Mouse (Mus musculus): Measurements from ENCODE around the gene Rab13. TPM values are rescaled to one million over a fixed set of nuclear protein-coding genes. Genes with fewer than 3 reads are reported as not detected.

Rab13 gene
- total and polyA plus RNA-seq, 2 experiments from 2014 or later: 5.9 to 20.6 TPM

- H3K4me2 ChIP-seq (ENCODE audit: low read depth, low read length): no peak overlapping the region
- H3K9ac ChIP-seq (replicated peaks; ENCODE audit: low read length): no peak overlapping the region
- peaks cover 5% of the 10 kb centered on the region; the same call in 1 of the 2 replicates for H3K4me1 ChIP-seq (ENCODE audit: insufficient read depth, low read length)
- 82% methylated on average over 4 of the region's 4 CpGs for WGBS
- H3K36me3 ChIP-seq (ENCODE audit: insufficient read depth, low read length): no peaks in the 10 kb centered on the region
- no peak for ATAC-seq
- no peaks in the 10 kb centered on the region for H3K9me3 ChIP-seq (ENCODE audit: low read length)
- H3K27me3 ChIP-seq (ENCODE audit: insufficient read depth, low read length): no peaks in the 10 kb centered on the region
- no peak for DNase-seq (ENCODE audit: low spot score)
- no peak overlapping the region for H3K27ac ChIP-seq
- no peak overlapping the region for H3K4me3 ChIP-seq (ENCODE audit: low read length)
- TF ChIP-seq CTCF (IDR thresholded peaks at IDR 0.05; ENCODE audit: low read depth): no peak
Measured at GRCm38 (mm10) chr3:90222455-90222854, 9.0 kb downstream of the Rab13 start.

GRCm38 (mm10) chr3:90222941-90223340 lies 9.4 kb downstream of the Rab13 start:
- no peaks in the 10 kb centered on the region for H3K27me3 ChIP-seq (ENCODE audit: insufficient read depth, low read length)
- H3K4me1 ChIP-seq (ENCODE audit: insufficient read depth, low read length): peaks cover 5% of the 10 kb centered on the region; the same call in 1 of the 2 replicates
- no peak overlapping the region for H3K4me3 ChIP-seq (ENCODE audit: low read length)
- H3K36me3 ChIP-seq (ENCODE audit: insufficient read depth, low read length): no peaks in the 10 kb centered on the region
- H3K9me3 ChIP-seq (ENCODE audit: low read length): no peaks in the 10 kb centered on the region
- H3K9ac ChIP-seq (replicated peaks; ENCODE audit: low read length): 0 out of 2 replicates have a peak overlapping the region, but pooled peaks have one; percentile 9
- no peak overlapping the region for H3K4me2 ChIP-seq (ENCODE audit: low read depth, low read length)
- 88% methylated on average over 3 of the region's 3 CpGs for WGBS
- no peak for DNase-seq (ENCODE audit: low spot score)
- H3K27ac ChIP-seq: no peak overlapping the region
- ATAC-seq: no peak
- no peak for TF ChIP-seq CTCF (IDR thresholded peaks at IDR 0.05; ENCODE audit: low read depth)

- no peak overlapping the region for H3K27ac ChIP-seq
- ATAC-seq (no peak), DNase-seq (ENCODE audit: low spot score) (no peak)
- H3K4me3 ChIP-seq (ENCODE audit: low read length): no peak overlapping the region
- H3K9ac ChIP-seq (replicated peaks; ENCODE audit: low read length): no peak overlapping the region
- WGBS: 85% methylated on average over 10 of the region's 10 CpGs
- H3K27me3 ChIP-seq (ENCODE audit: insufficient read depth, low read length): no peaks in the 10 kb centered on the region
- TF ChIP-seq CTCF (IDR thresholded peaks at IDR 0.05; ENCODE audit: low read depth): 0 out of 2 replicates have a peak, but pooled peaks have one; percentile 6
- no peaks in the 10 kb centered on the region for H3K9me3 ChIP-seq (ENCODE audit: low read length)
- H3K36me3 ChIP-seq (ENCODE audit: insufficient read depth, low read length): no peaks in the 10 kb centered on the region
- no peak overlapping the region for H3K4me2 ChIP-seq (ENCODE audit: low read depth, low read length)
- H3K4me1 ChIP-seq (ENCODE audit: insufficient read depth, low read length): peaks cover 5% of the 10 kb centered on the region; the same call in 1 of the 2 replicates
Measured at GRCm38 (mm10) chr3:90224331-90224730, 10.8 kb downstream of the Rab13 start.

- DNase-seq (ENCODE audit: low spot score): no peak
- ATAC-seq: no peak
- Histone ChIP-seq H3K27ac (peak overlapping the region; percentile 90; the same call in 1 of the 2 replicates), H3K27me3 (ENCODE audit: insufficient read depth, low read length) (no peaks in the 10 kb centered on the region), H3K9ac (replicated peaks; ENCODE audit: low read length) (peak overlapping the region; percentile 87; the same call in 1 of the 2 replicates), H3K4me1 (ENCODE audit: insufficient read depth, low read length) (peaks cover 9% of the 10 kb centered on the region), H3K4me3 (ENCODE audit: low read length) (peak overlapping the region; percentile 85), H3K9me3 (ENCODE audit: low read length) (no peaks in the 10 kb centered on the region), H3K36me3 (ENCODE audit: insufficient read depth, low read length) (peaks cover 10% of the 10 kb centered on the region), H3K4me2 (ENCODE audit: low read depth, low read length) (peak overlapping the region; percentile 82)
- WGBS: 18% methylated on average over 8 of the region's 8 CpGs
- TF ChIP-seq CTCF (IDR thresholded peaks at IDR 0.05; ENCODE audit: low read depth): no peak
Measured at GRCm38 (mm10) chr3:90231075-90231474, 17.6 kb downstream of the Rab13 start.

GRCm38 (mm10) chr3:90231507-90232333 lies 18.2 kb downstream of the Rab13 start, which contains the start of gene Jtb:
TSS of gene Jtb (plus strand) at chr3:90231597.
- H3K27me3 ChIP-seq (ENCODE audit: insufficient read depth, low read length): no peaks in the 10 kb centered on the region
- peak within 1 kb of the TSS; percentile 87 for H3K9ac ChIP-seq (replicated peaks; ENCODE audit: low read length)
- H3K4me2 ChIP-seq (ENCODE audit: low read depth, low read length): peak within 1 kb of the TSS; percentile 82
- no peaks in the 10 kb centered on the region for H3K9me3 ChIP-seq (ENCODE audit: low read length)
- H3K27ac ChIP-seq: peak within 1 kb of the TSS; percentile 90
- peaks cover 9% of the 10 kb centered on the region for H3K4me1 ChIP-seq (ENCODE audit: insufficient read depth, low read length)
- peak within 1 kb of the TSS; percentile 85 for H3K4me3 ChIP-seq (ENCODE audit: low read length)
- peaks cover 10% of the 10 kb centered on the region for H3K36me3 ChIP-seq (ENCODE audit: insufficient read depth, low read length)
- ATAC-seq (peak; percentile 99), DNase-seq (ENCODE audit: low spot score) (peak; percentile 97)
- TF ChIP-seq CTCF (IDR thresholded peaks at IDR 0.05; ENCODE audit: low read depth): peak; percentile 19
- whole genome bisulfite sequencing: under 1% methylated on average over 61 of the region's 61 CpGs

- no peak overlapping the region for H3K4me2 ChIP-seq (ENCODE audit: low read depth, low read length)
- H3K9me3 ChIP-seq (ENCODE audit: low read length): no peaks in the 10 kb centered on the region
- no peaks in the 10 kb centered on the region for H3K27me3 ChIP-seq (ENCODE audit: insufficient read depth, low read length)
- DNase-seq (ENCODE audit: low spot score) (peak; percentile 18), ATAC-seq (no peak)
- no peak overlapping the region for H3K9ac ChIP-seq (replicated peaks; ENCODE audit: low read length)
- no peak overlapping the region for H3K27ac ChIP-seq
- no peak overlapping the region for H3K4me3 ChIP-seq (ENCODE audit: low read length)
- WGBS: 88% methylated on average over 2 of the region's 2 CpGs
- peaks cover 6% of the 10 kb centered on the region; the same call in 1 of the 2 replicates for H3K4me1 ChIP-seq (ENCODE audit: insufficient read depth, low read length)
- H3K36me3 ChIP-seq (ENCODE audit: insufficient read depth, low read length): no peaks in the 10 kb centered on the region
- TF ChIP-seq CTCF (IDR thresholded peaks at IDR 0.05; ENCODE audit: low read depth): no peak
Measured at GRCm38 (mm10) chr3:90241251-90241650, 27.8 kb downstream of the Rab13 start.

Data from hindbrain, postnatal 0 days (tissue).